Mouse (Mus musculus): ENCODE measurements around the gene Zic5. TPM values are rescaled to one million over a fixed set of nuclear protein-coding genes. Genes with fewer than 3 reads are reported as not detected.

The Zic5 gene
- polyA plus RNA-seq, 1 experiment from 2014 or later, result not detected

DNA sequence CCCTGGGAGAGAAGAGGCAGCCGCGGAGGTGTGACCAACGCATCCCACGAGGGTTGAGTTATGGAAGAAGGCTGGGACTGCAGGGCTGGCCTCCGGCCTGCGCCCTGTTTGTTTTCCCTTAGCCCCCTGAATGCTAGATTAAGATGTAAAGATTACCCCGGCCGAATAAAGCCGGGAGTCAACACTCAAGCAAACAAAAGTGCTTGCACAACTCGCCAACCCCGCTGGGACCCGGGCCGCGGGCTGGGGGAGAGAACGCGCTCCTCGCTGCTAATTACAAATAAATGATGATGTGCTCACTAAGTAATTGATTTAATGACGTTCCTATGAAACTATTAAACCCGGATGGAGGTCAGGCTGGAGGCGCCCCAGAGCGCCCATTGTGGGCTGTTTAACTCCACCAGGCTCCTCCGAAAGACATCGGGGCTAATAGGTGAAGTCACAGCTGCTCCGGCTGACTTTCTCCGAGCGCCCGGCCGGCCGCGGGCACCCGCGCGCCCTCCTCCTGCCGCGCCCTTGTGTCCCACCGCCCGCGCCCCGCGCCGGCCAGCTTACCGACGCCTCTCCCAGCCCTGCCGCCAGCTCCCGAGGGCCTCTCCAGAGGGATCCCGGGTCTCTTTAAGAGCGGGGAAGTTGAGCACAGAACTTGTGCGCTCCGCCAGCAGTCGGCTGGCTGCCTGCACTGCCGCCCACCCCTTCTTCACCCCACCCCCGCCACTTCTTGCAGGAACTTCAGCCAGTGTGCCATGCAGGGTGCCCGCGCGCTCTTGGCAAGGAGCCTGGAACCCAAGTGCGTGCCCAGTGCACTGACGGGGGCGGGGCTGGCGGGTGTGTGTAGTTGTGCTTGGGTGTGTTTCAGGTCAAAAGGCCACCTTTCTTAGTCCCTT lies 14.7 kb downstream of the Zic5 start, which contains the start of gene Gm5089:
TSS of gene Gm5089 (minus strand) at position 620 of the 887 bp plus-strand sequence.
- 2% methylated on average over 59 of the region's 59 CpGs for WGBS
- TF ChIP-seq CTCF (IDR thresholded peaks at IDR 0.05) (no peak), EP300 (IDR thresholded peaks at IDR 0.05) (no peak)
- H3K9ac ChIP-seq (replicated peaks; ENCODE audit: low read depth), result no peak within 1 kb of the TSS
- no peaks in the 10 kb centered on the region for H3K4me1 ChIP-seq (ENCODE audit: insufficient read depth, low read depth, low read length)
- peak within 1 kb of the TSS; percentile 25 for H3K4me3 ChIP-seq (ENCODE audit: low read depth, low read length)
- DNase-seq (ENCODE audit: low spot score), result no peak
- no peak within 1 kb of the TSS for H3K27ac ChIP-seq (ENCODE audit: low read length)
- no peaks in the 10 kb centered on the region for H3K36me3 ChIP-seq (ENCODE audit: insufficient read depth, low read length)
- peaks cover 60% of the 10 kb centered on the region for H3K27me3 ChIP-seq (replicated peaks; ENCODE audit: insufficient read depth, low read length)
- peak; percentile 53 for ATAC-seq
- H3K9me3 ChIP-seq (ENCODE audit: low read length), result no peaks in the 10 kb centered on the region
- H3K4me2 ChIP-seq (replicated peaks; ENCODE audit: low read depth, low read length), result peak within 1 kb of the TSS; percentile 52

DNA sequence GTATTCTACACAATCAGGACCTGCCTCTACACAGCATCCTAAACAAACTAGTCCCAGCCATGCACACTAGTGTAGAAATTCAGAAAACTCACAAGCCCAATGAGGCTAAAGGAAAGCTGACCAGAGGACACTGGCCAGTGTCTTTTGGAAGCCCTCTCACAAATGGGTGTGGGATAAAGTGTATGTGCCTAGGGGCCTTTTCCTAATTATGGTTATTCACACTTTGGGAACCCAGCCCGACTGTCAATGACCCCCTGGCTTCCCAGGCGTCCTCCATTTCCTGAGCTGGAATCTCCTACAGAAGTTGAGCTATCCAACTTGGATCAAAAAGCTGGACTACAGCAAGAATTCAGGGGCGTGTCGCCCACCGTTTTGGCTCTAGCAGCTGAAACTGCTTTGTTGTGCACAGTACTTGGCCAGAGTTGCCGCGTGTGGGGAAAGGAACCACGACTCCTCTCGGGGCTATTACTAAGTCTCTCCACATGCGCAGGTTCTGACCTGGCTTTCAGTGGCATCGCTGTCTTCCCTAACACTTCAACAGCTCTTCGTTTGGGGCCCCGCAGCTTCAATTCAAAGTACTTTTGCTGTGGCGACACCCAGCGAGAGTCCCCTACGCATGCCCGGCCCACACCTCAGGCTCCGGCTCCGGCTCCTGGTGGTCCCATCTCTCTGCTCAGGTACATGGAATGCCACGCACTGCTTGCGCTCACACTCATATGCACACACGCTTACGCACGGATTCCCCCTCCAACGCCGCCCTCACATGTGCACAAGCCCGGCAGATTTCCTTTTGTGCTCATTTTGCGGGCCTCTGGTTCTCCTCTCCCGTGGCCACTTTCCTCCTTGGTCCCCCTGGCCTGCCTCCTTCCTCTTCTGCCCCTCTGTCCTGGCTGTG lies 15.6 kb downstream of the Zic5 start:
- WGBS, result 5% methylated on average over 29 of the region's 29 CpGs
- Histone ChIP-seq H3K27me3 (replicated peaks; ENCODE audit: insufficient read depth, low read length) (peaks cover 52% of the 10 kb centered on the region), H3K36me3 (ENCODE audit: insufficient read depth, low read length) (no peaks in the 10 kb centered on the region), H3K27ac (ENCODE audit: low read length) (no peak overlapping the region), H3K4me1 (ENCODE audit: insufficient read depth, low read depth, low read length) (no peaks in the 10 kb centered on the region), H3K4me3 (ENCODE audit: low read depth, low read length) (peak overlapping the region; percentile 25; the same call in 1 of the 2 replicates), H3K9me3 (ENCODE audit: low read length) (no peaks in the 10 kb centered on the region), H3K9ac (replicated peaks; ENCODE audit: low read depth) (no peak overlapping the region), H3K4me2 (replicated peaks; ENCODE audit: low read depth, low read length) (peak overlapping the region; percentile 52; the same call in 1 of the 2 replicates)
- no peak for ATAC-seq
- TF ChIP-seq CTCF (IDR thresholded peaks at IDR 0.05), result no peak
- TF ChIP-seq EP300 (IDR thresholded peaks at IDR 0.05), result no peak
- DNase-seq (ENCODE audit: low spot score), result no peak

DNA sequence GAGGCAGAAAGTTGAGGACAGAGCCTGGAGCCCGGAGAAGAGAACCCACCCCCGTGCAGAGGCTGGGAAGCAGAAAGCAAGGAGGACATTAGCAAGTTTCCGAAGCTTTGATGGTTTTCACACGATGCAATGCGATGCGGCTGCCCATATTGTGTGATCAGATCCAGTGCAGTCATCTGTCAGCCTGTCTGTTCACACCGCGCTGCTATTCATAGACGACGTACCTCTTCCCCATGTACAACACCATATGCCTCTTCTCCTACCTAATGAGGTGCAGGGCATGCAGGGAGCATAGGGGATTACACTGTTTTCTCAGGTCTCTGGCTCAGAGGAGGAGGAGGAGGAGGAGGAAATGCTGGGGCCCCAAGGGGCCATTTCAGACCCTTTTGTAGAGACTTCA lies 28.6 kb downstream of the Zic5 start:
- Histone ChIP-seq H3K4me2 (replicated peaks; ENCODE audit: low read depth, low read length) (no peak overlapping the region), H3K36me3 (ENCODE audit: insufficient read depth, low read length) (no peaks in the 10 kb centered on the region), H3K4me3 (ENCODE audit: low read depth, low read length) (no peak overlapping the region), H3K27ac (ENCODE audit: low read length) (no peak overlapping the region), H3K9me3 (ENCODE audit: low read length) (no peaks in the 10 kb centered on the region), H3K27me3 (replicated peaks; ENCODE audit: insufficient read depth, low read length) (no peaks in the 10 kb centered on the region), H3K9ac (replicated peaks; ENCODE audit: low read depth) (no peak overlapping the region), H3K4me1 (ENCODE audit: insufficient read depth, low read depth, low read length) (no peaks in the 10 kb centered on the region)
- DNase-seq (ENCODE audit: low spot score) (no peak), ATAC-seq (no peak)
- WGBS, result 61% methylated on average over 10 of the region's 10 CpGs
- TF ChIP-seq CTCF (IDR thresholded peaks at IDR 0.05) (no peak), EP300 (IDR thresholded peaks at IDR 0.05) (no peak)

DNA sequence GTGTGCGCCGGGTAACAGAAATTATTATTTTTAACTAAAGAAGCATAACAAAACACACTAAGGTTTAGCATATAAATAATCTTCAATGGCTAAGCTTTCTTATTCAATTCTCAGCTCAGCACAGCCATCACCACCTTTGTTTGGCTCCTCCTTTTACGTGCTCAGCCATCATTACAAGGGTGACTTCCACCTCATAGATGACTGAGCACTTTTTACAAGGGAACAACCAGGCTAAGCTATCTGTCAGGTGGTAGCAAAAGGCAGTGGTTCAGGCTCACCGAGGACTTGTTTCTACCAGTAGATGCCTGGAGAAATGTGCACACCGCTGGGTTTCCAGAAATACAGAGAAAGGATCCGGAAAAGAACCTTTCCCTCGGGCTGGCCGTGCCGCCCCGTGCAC lies 31.4 kb downstream of the Zic5 start:
- Histone ChIP-seq H3K36me3 (ENCODE audit: insufficient read depth, low read length) (no peaks in the 10 kb centered on the region), H3K4me3 (ENCODE audit: low read depth, low read length) (no peak overlapping the region), H3K9me3 (ENCODE audit: low read length) (no peaks in the 10 kb centered on the region), H3K4me2 (replicated peaks; ENCODE audit: low read depth, low read length) (no peak overlapping the region), H3K27ac (ENCODE audit: low read length) (no peak overlapping the region), H3K9ac (replicated peaks; ENCODE audit: low read depth) (no peak overlapping the region), H3K4me1 (ENCODE audit: insufficient read depth, low read depth, low read length) (no peaks in the 10 kb centered on the region), H3K27me3 (replicated peaks; ENCODE audit: insufficient read depth, low read length) (no peaks in the 10 kb centered on the region)
- ATAC-seq (no peak), DNase-seq (ENCODE audit: low spot score) (no peak)
- no peak for TF ChIP-seq EP300 (IDR thresholded peaks at IDR 0.05)
- WGBS, result 87% methylated on average over 10 of the region's 10 CpGs

DNA sequence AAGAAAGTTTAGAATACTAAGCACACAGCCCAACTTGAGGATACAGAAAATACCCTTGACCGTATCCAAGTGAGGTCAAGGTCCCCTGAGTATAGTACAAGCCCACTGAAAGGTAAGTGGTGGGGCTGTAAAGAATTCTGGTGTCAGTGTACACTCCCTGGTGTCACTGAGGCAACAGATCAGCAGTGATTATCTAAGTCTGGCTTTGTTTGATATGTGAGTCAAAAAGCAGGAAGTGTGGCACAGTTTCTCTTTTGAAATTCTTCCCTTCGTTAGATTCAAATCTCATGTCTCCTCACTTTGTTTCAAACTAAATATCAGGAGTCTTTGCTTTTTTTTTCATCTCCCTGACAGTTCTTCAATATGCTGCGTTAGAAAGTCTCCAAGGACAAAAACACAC lies 32.9 kb downstream of the Zic5 start:
- Histone ChIP-seq H3K4me1 (ENCODE audit: insufficient read depth, low read depth, low read length) (no peaks in the 10 kb centered on the region), H3K36me3 (ENCODE audit: insufficient read depth, low read length) (no peaks in the 10 kb centered on the region), H3K4me2 (replicated peaks; ENCODE audit: low read depth, low read length) (no peak overlapping the region), H3K27me3 (replicated peaks; ENCODE audit: insufficient read depth, low read length) (no peaks in the 10 kb centered on the region), H3K9me3 (ENCODE audit: low read length) (no peaks in the 10 kb centered on the region), H3K4me3 (ENCODE audit: low read depth, low read length) (no peak overlapping the region), H3K27ac (ENCODE audit: low read length) (no peak overlapping the region), H3K9ac (replicated peaks; ENCODE audit: low read depth) (no peak overlapping the region)
- ATAC-seq, result no peak
- no peak for DNase-seq (ENCODE audit: low spot score)
- no peak for TF ChIP-seq EP300 (IDR thresholded peaks at IDR 0.05)
- TF ChIP-seq CTCF (IDR thresholded peaks at IDR 0.05), result no peak
- WGBS, result 35% methylated on average over 3 of the region's 3 CpGs

DNA sequence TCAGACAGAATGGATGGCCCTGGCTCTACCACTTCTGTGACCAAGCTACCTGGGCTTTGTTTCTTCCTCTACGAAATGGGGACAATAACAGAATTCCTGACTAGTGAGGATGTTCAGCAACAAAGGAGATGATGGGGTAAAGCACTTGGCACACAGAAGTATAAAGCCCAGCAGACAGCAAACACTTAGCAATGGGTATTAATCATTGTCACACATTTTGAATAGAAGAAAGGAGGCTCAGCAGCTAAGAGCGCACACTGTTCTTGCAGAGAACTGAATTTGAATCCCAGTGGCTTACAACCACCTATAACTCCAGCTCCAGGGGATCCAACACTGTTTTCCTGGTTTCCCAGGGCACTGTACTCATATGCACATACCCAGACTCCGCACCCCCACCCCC lies 37.8 kb downstream of the Zic5 start:
- no peak overlapping the region for H3K9ac ChIP-seq (replicated peaks; ENCODE audit: low read depth)
- no peaks in the 10 kb centered on the region for H3K27me3 ChIP-seq (replicated peaks; ENCODE audit: insufficient read depth, low read length)
- H3K4me1 ChIP-seq (ENCODE audit: insufficient read depth, low read depth, low read length), result no peaks in the 10 kb centered on the region
- TF ChIP-seq CTCF (IDR thresholded peaks at IDR 0.05) (no peak), EP300 (IDR thresholded peaks at IDR 0.05) (no peak)
- 74% methylated on average over 3 of the region's 3 CpGs for WGBS
- ATAC-seq (no peak), DNase-seq (ENCODE audit: low spot score) (no peak)
- H3K36me3 ChIP-seq (ENCODE audit: insufficient read depth, low read length), result no peaks in the 10 kb centered on the region
- H3K27ac ChIP-seq (ENCODE audit: low read length), result no peak overlapping the region
- no peak overlapping the region for H3K4me2 ChIP-seq (replicated peaks; ENCODE audit: low read depth, low read length)
- no peaks in the 10 kb centered on the region for H3K9me3 ChIP-seq (ENCODE audit: low read length)
- no peak overlapping the region for H3K4me3 ChIP-seq (ENCODE audit: low read depth, low read length)
